In the genomic region with DNA sequence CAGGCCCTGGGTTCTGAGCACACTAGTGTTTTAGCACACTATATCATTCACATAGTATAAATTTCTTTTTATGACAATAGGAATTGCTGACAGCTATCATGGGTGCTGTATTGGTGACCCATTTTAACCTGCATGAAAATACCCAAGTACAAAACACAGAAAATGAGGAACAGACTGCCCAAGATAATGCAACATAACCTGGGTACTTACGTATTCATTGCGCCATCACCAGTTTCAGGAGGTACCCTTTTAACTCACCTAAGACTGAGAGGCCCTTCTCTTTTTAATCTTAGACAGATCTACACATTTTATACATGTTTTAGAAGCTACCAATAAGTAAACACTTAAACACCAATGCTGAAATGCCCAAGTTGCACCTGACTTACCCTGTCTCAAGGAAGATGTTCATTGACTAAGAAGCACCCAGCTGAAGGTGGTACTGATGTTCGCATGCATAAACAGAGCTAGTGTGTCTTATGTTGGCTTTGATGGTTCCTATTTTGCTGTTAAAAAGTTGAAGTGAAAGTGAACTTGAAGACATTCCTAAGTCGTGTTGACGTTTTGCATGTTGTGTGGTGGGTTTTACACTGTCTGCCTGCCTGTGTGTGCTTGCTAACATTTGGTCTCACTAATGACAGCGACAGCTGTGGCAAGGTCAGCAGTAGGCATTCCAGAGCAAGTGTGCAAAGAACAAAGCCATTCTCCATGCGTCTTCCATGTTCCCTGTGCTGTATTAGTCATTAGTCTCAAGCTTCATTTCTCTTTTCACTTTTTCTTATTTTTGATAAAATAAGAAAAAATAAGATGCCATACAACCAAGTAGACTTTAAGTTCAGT, we compare ENCODE assay signal across 23 mouse cellular contexts.
DNase-seq lines count a peak whose midpoint lies in the region; ATAC-seq and TF ChIP-seq lines count a peak whose summit lies in the region.
"Had no signal": no experiment of that assay in that cellular context is flagged by ENCODE, and none has a peak within 500 bp of the region (broad histone marks: within the 10 kb centered on the region; RNA-seq: fewer than 3 reads in every experiment).

No protein-coding gene starts in this region.

- no peaks in the 10 kb centered on the region for H3K79me2 ChIP-seq in CH12.LX (replicated peaks; ENCODE audit: control insufficient read depth, extremely low read depth, insufficient read depth, poor library complexity, severe bottlenecking)

- no peak overlapping the region for H3K4me2 ChIP-seq in CH12.LX (ENCODE audit: insufficient read depth, low read depth, poor library complexity, severe bottlenecking)
- H3K4me2 ChIP-seq: hindbrain, embryonic 14.5 days; liver, embryonic 12.5 days; lung, embryonic 14.5 days; midbrain, embryonic 15.5 days had no signal

- no peak overlapping the region for H3K4me3 ChIP-seq in CH12.LX (replicated peaks in 1 of 3; ENCODE audit: low read depth in 2 of 3, low read length in 2 of 3, poor library complexity in 1 of 3)
- H3K4me3 ChIP-seq: erythroblast, embryonic 14.5 days; left cerebral cortex, adult 2 months; liver, embryonic 12.5 days; midbrain, embryonic 15.5 days had no signal

- in situ Hi-C loops in CH12.LX (cut with MboI; ENCODE audit: low pct_ligation_motif_present, low pct_unique_long_range_greater_than_20kb, low sequenced_read_pairs) = no loop called here

- TF ChIP-seq CTCF in CH12.LX (conservative IDR thresholded peaks at IDR 0.05 in 1 of 2, IDR thresholded peaks at IDR 0.05 in 1 of 2; ENCODE audit: low read depth in 2 of 2, low read length in 2 of 2) = no peak

- H3K9ac ChIP-seq in CH12.LX (ENCODE audit: insufficient read depth, low read depth) = no peak overlapping the region
- H3K9ac ChIP-seq: hindbrain, embryonic 14.5 days; liver, embryonic 12.5 days; lung, embryonic 14.5 days; midbrain, embryonic 15.5 days had no signal

- dilution Hi-C loops in CH12.LX (cut with MboI; ENCODE audit: extremely low pct_ligation_motif_present, extremely low pct_unique_long_range_greater_than_20kb, low sequenced_read_pairs) = no loop called here

- peaks cover 3 to 27% of the 10 kb centered on the region in 2 experiments; a peak in 2 of 4 replicates for H3K4me1 ChIP-seq in CH12.LX (ENCODE audit: control insufficient read depth in 1 of 2, insufficient read depth in 2 of 2)

- H3K27ac ChIP-seq in CH12.LX (ENCODE audit: insufficient read depth, low read depth) = no peak overlapping the region
- H3K27ac ChIP-seq: hindbrain, embryonic 14.5 days; left cerebral cortex, adult 2 months; liver, embryonic 12.5 days; midbrain, embryonic 15.5 days had no signal

- peak; percentile 12 for DNase-seq in lung, postnatal 25 days (ENCODE audit: low spot score)
- no peak for DNase-seq in lung, postnatal 10 days
- peak; percentile 38 for DNase-seq in CH12.LX (ENCODE audit: extremely low read depth)
- DNase-seq in splenic B cell, adult 2 months (ENCODE audit: low read depth, low spot score) = peak; percentile 66
- no peak for DNase-seq in thymus, postnatal 36 days
- DNase-seq: adrenal gland, postnatal 14 days; cerebellum, adult 18-20 months; cerebellum, postnatal 36 days; heart, postnatal 36 days; kidney, postnatal 36 days; layer of hippocampus, adult 9-11 months; lung, embryonic 14.5 days; right cerebral cortex, postnatal 4 days had no signal

- H3K27me3 ChIP-seq in CH12.LX (replicated peaks) = no peaks in the 10 kb centered on the region
- H3K27me3 ChIP-seq in splenic B cell, adult 2 months (ENCODE audit: control insufficient read depth, insufficient read depth, low read length, poor library complexity, severe bottlenecking) = no peaks in the 10 kb centered on the region
- H3K27me3 ChIP-seq: liver, embryonic 12.5 days; midbrain, embryonic 15.5 days had no signal

- no peaks in the 10 kb centered on the region for H3K9me3 ChIP-seq in CH12.LX (replicated peaks; ENCODE audit: low read length)
- H3K9me3 ChIP-seq: G1E; liver, embryonic 12.5 days; midbrain, embryonic 15.5 days had no signal

- peak; percentile 18; the same call in 1 of the 2 replicates for TF ChIP-seq EP300 in CH12.LX (IDR thresholded peaks at IDR 0.05; ENCODE audit: low read length)

- ATAC-seq in granulocyte monocyte progenitor cell, adult 5-6 weeks (replicated peaks; ENCODE audit: poor library complexity, severe bottlenecking) = peak; percentile 76
- ATAC-seq in erythroid progenitor cell, adult 5-6 weeks (replicated peaks; ENCODE audit: low FRiP score, poor library complexity, severe bottlenecking) = no peak
- ATAC-seq: CD4-positive, CD25-positive, alpha-beta regulatory T cell, adult 4 months; forebrain, embryonic 14.5 days; liver, embryonic 12.5 days; midbrain, embryonic 15.5 days had no signal

- H3K36me3 ChIP-seq in CH12.LX (replicated peaks in 1 of 2; ENCODE audit: control insufficient read depth in 1 of 2, insufficient read depth in 1 of 2, low read length in 1 of 2) = peaks cover 18 to 58% of the 10 kb centered on the region in 2 experiments
- H3K36me3 ChIP-seq in splenic B cell, adult 2 months (ENCODE audit: control insufficient read depth, insufficient read depth, low read length, poor library complexity, severe bottlenecking) = no peaks in the 10 kb centered on the region
- H3K36me3 ChIP-seq: midbrain, embryonic 15.5 days had no signal

- TF ChIP-seq RAD21 in CH12.LX (IDR thresholded peaks at IDR 0.05; ENCODE audit: low read depth, low read length) = no peak

- no peak for TF ChIP-seq POLR2A in CH12.LX (IDR thresholded peaks at IDR 0.05; ENCODE audit: low read depth, low read length)

TF ChIP-seq in CH12.LX, 34 proteins besides CTCF, POLR2A, EP300 and RAD21:
- TF ChIP-seq JUND (conservative IDR thresholded peaks at IDR 0.05; ENCODE audit: low read depth, low read length) = no peak
- peak; percentile 43; the same call in 1 of the 2 replicates for TF ChIP-seq IRF4 (IDR thresholded peaks at IDR 0.05; ENCODE audit: low read depth, low read length)
- no peak for TF ChIP-seq MXI1 (IDR thresholded peaks at IDR 0.05; ENCODE audit: low read depth, low read length)
- TF ChIP-seq POLR2AphosphoS2 (IDR thresholded peaks at IDR 0.05; ENCODE audit: low read depth, low read length) = no peak
- no peak for TF ChIP-seq USF2 (conservative IDR thresholded peaks at IDR 0.05; ENCODE audit: low read depth, low read length)
- no peak for TF ChIP-seq TBP (conservative IDR thresholded peaks at IDR 0.05; ENCODE audit: low read depth, low read length)
- no peak for TF ChIP-seq MEF2A (IDR thresholded peaks at IDR 0.05; ENCODE audit: borderline replicate concordance, low read depth, low read length)
- TF ChIP-seq PAX5 (IDR thresholded peaks at IDR 0.05; ENCODE audit: low read length) = no peak
- TF ChIP-seq JUN (IDR thresholded peaks at IDR 0.05; ENCODE audit: insufficient read depth, low read depth, low read length) = no peak
- TF ChIP-seq ZNF384 (IDR thresholded peaks at IDR 0.05; ENCODE audit: low read depth, low read length) = no peak
- TF ChIP-seq SMC3 (IDR thresholded peaks at IDR 0.05; ENCODE audit: low read depth, low read length) = no peak
- TF ChIP-seq SIN3A (IDR thresholded peaks at IDR 0.05; ENCODE audit: low read length) = no peak
- TF ChIP-seq BHLHE40 (IDR thresholded peaks at IDR 0.05; ENCODE audit: low read depth, low read length) = 0 out of 2 replicates have a peak, but pooled peaks have one; percentile 11

Comparison
In these comparisons a context has a peak if more than half of its experiments do, and no peak if none do; other contexts are left out.
1. DNase-seq: peak in lung, postnatal 25 days (single experiment), CH12.LX (single experiment) and splenic B cell, adult 2 months (single experiment); none in lung, postnatal 10 days (single experiment) and thymus, postnatal 36 days (0 of 2).